In the genomic region with DNA sequence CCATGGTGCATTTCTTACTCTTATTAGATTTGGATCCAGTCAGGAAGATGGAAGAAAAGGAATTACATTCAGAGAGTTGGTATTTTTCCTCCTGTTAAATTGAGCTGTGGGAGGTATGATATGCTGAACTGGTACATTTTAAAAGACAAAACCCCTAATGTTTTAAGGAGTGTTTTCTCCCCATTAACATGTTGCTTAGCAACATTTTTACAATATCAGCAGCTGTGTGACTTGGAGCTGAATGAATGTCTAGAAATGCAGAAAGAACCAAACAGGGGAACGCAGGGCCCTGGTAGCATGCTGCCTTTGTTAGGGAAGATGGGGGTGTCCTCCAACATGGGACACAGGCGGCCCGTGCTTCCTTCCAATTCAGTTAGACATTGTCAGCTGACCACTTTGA, we compare ENCODE assay signal across 20 mouse cellular contexts.
DNase-seq lines count a peak whose midpoint lies in the region; ATAC-seq lines count a peak whose summit lies in the region.
"Had no signal": no experiment of that assay in that cellular context is flagged by ENCODE, and none has a peak within 500 bp of the region (broad histone marks: within the 10 kb centered on the region; RNA-seq: fewer than 3 reads in every experiment).

No protein-coding gene starts in this region.

- ATAC-seq in forebrain, embryonic 13.5 days: peak; percentile 69
- ATAC-seq: activated CD4-positive, CD25-positive, alpha-beta regulatory T cell, adult 4 months; liver, postnatal 0 days had no signal

- H3K36me3 ChIP-seq in forebrain, embryonic 13.5 days (ENCODE audit: poor library complexity, severe bottlenecking): no peaks in the 10 kb centered on the region
- no peaks in the 10 kb centered on the region for H3K36me3 ChIP-seq in forebrain, embryonic 10.5 days (replicated peaks)
- H3K36me3 ChIP-seq: embryonic facial prominence, embryonic 13.5 days; kidney, embryonic 15.5 days; limb, embryonic 15.5 days; neural tube, embryonic 13.5 days had no signal

- H3K27me3 ChIP-seq in forebrain, embryonic 13.5 days: no peaks in the 10 kb centered on the region
- H3K27me3 ChIP-seq in forebrain, embryonic 10.5 days (ENCODE audit: poor library complexity, severe bottlenecking): no peaks in the 10 kb centered on the region
- H3K27me3 ChIP-seq: embryonic facial prominence, embryonic 13.5 days; kidney, embryonic 15.5 days; limb, embryonic 15.5 days; neural tube, embryonic 13.5 days had no signal

- H3K4me2 ChIP-seq in forebrain, embryonic 13.5 days: no peak overlapping the region
- H3K4me2 ChIP-seq: embryonic facial prominence, embryonic 13.5 days; kidney, embryonic 15.5 days; limb, embryonic 15.5 days; neural tube, embryonic 13.5 days had no signal

- peak overlapping the region; percentile 19; the same call in 1 of the 2 replicates for H3K27ac ChIP-seq in forebrain, embryonic 13.5 days
- no peak overlapping the region for H3K27ac ChIP-seq in forebrain, embryonic 10.5 days
- H3K27ac ChIP-seq: embryonic facial prominence, embryonic 13.5 days; kidney, embryonic 15.5 days; limb, embryonic 15.5 days; neural tube, embryonic 13.5 days had no signal

- no peak overlapping the region for H3K4me3 ChIP-seq in forebrain, embryonic 13.5 days
- no peak overlapping the region for H3K4me3 ChIP-seq in forebrain, embryonic 10.5 days
- H3K4me3 ChIP-seq: embryonic facial prominence, embryonic 13.5 days; kidney, embryonic 15.5 days; limb, embryonic 15.5 days; neural tube, embryonic 13.5 days had no signal

- 37% methylated on average over 3 of the region's 3 CpGs for WGBS in forebrain, embryonic 13.5 days
- 87% methylated on average over 3 of the region's 3 CpGs for WGBS in forebrain, embryonic 10.5 days

- H3K4me1 ChIP-seq in forebrain, embryonic 13.5 days: peaks cover 22% of the 10 kb centered on the region
- peaks cover 22% of the 10 kb centered on the region for H3K4me1 ChIP-seq in forebrain, embryonic 10.5 days
- H3K4me1 ChIP-seq: kidney, embryonic 15.5 days; limb, embryonic 15.5 days had no signal

- no peak overlapping the region for H3K9ac ChIP-seq in forebrain, embryonic 13.5 days
- H3K9ac ChIP-seq: embryonic facial prominence, embryonic 13.5 days; kidney, embryonic 15.5 days; limb, embryonic 15.5 days; liver, postnatal 0 days; neural tube, embryonic 13.5 days had no signal

- H3K9me3 ChIP-seq in forebrain, embryonic 13.5 days (replicated peaks): no peaks in the 10 kb centered on the region
- H3K9me3 ChIP-seq in forebrain, embryonic 10.5 days: no peaks in the 10 kb centered on the region
- H3K9me3 ChIP-seq: embryonic facial prominence, embryonic 13.5 days; kidney, embryonic 15.5 days; limb, embryonic 15.5 days; neural tube, embryonic 13.5 days had no signal

- no peak for DNase-seq in forebrain, embryonic 10.5 days (ENCODE audit: extremely low spot score, low spot score)
- peak; percentile 33 to 65 for DNase-seq in layer of hippocampus, adult 18-20 months (ENCODE audit: low spot score in 2 of 2)
- DNase-seq in layer of hippocampus, adult 9-10 months (ENCODE audit: low spot score): no peak
- peak; percentile 12 for DNase-seq in right cerebral cortex, postnatal 4 days
- DNase-seq in right cerebral cortex, postnatal 14 days: no peak
- DNase-seq in urinary bladder, adult 2 months (ENCODE audit: low spot score): no peak
- no peak for DNase-seq in kidney, adult 18-20 months
- DNase-seq: adrenal gland, postnatal 36 days; cerebellum, adult 11 months; gastrocnemius, postnatal 14 days; heart, postnatal 10 days; liver, postnatal 0 days; lung, postnatal 4 days; thymus, postnatal 25 days had no signal

Comparison
In these comparisons a context has a peak if more than half of its experiments do, and no peak if none do; other contexts are left out.
1. DNase-seq: peak in layer of hippocampus, adult 18-20 months (2 of 2) and right cerebral cortex, postnatal 4 days (single experiment); none in forebrain, embryonic 10.5 days (single experiment), layer of hippocampus, adult 9-10 months (single experiment), right cerebral cortex, postnatal 14 days (single experiment), urinary bladder, adult 2 months (single experiment) and kidney, adult 18-20 months (single experiment).